Mouse (Mus musculus): ENCODE data around the gene Hsd17b3. TPM values are rescaled to one million over a fixed set of nuclear protein-coding genes. Genes with fewer than 3 reads are reported as not detected.

Hsd17b3 gene
- total RNA-seq, 2 experiments from 2014 or later, result not detected

GRCm38 (mm10) chr13:64018586-64019141 is 70.4 kb downstream of the Hsd17b3 start:
- DNase-seq, result no peak

DNA sequence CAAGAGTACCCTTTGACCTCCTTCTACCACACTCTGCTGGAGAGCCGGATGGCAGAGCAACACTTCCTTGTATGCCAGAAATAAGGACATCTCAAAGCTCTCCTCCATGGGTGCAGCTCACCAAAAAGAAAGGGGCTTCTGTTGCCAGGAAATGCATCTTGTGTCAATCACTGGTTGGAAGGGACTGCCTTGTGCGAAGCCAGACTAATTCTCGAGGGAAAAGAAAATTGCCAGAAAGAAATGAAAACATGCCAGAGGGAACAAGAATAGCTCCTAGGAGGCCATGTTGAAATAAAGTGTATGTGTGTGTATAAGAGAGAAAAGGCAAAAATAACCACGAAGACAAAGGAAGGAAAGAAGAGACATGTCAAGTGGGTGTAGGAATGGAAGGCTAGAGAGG is 73.0 kb downstream of the Hsd17b3 start:
- DNase-seq, result no peak

DNA sequence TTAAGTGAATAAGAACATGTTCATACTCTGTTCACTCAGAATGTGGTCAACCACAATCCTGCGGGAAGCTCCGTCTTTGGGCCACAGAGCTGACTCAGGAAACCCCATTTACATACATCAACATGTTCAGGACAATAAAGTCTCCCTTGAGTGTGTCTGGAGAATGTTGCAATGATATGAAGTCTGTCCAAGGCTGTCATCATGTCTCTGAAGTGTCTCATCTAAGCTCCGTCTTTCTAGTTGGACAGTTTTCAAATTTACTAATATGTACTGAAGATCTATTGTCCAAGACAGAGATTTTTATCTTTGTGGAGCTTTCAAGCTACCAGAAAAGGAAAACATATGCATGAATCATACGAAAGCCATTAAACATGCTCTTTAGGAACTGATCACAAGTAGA is 77.9 kb downstream of the Hsd17b3 start:
- no peak for DNase-seq

Other genes with a start within 250 kb of the Hsd17b3 start
- under 1 TPM; 0.43 to 0.55 TPM for gene Slc35d2, start 40.1 kb upstream of the Hsd17b3 start, total RNA-seq (2021)
- gene Zfp367, start 64.0 kb upstream of the Hsd17b3 start, total RNA-seq (2021), result 10 to 100 TPM; 12.1 to 16.5 TPM
- 100 to 1,000 TPM; 143 to 146 TPM for gene Habp4, start 72.6 kb upstream of the Hsd17b3 start, total RNA-seq (2021)
- 10 to 100 TPM in 1 of 2 experiments, 1 to 10 TPM in 1; 8.8 to 10.2 TPM for gene Cdc14b, start 186.1 kb upstream of the Hsd17b3 start, total RNA-seq (2021)
- 10 to 100 TPM; 16.6 to 19.7 TPM for gene Aaed1, start 223.5 kb upstream of the Hsd17b3 start, total RNA-seq (2021)

Data from layer of hippocampus, postnatal 36 days (tissue).